Mouse (Mus musculus) ES-Bruce4 (cell line): Measurements from ENCODE around the gene Recql5. TPM values are rescaled to one million over a fixed set of nuclear protein-coding genes. Genes with fewer than 3 reads are reported as not detected.

Experiments used
- H3K27ac ChIP-seq: 2 replicates; pipeline ENCODE4 v1.5.1; 2012; ENCODE audit warnings: low read length, inconsistent platforms; ENCODE audit not compliant: insufficient read depth
- H3K27me3 ChIP-seq: 2 replicates; pipeline ENCODE4 v1.6.1; 2012; ENCODE audit warnings: mild to moderate bottlenecking, low read length, inconsistent platforms; ENCODE audit not compliant: control insufficient read depth, poor library complexity, insufficient read depth, severe bottlenecking
- H3K36me3 ChIP-seq: 2 replicates; pipeline ENCODE4 v1.6.1; 2012; ENCODE audit warnings: inconsistent platforms, mild to moderate bottlenecking, low read length, moderate library complexity; ENCODE audit not compliant: control insufficient read depth, poor library complexity, insufficient read depth, severe bottlenecking
- H3K4me1 ChIP-seq: one replicate; pipeline ENCODE4 v1.8.1; 2011; ENCODE audit warnings: low read length; ENCODE audit not compliant: control insufficient read depth, insufficient read depth
- H3K4me3 ChIP-seq: 2 replicates; pipeline ENCODE4 v1.5.1; 2011; ENCODE audit warnings: low read depth, mild to moderate bottlenecking, low read length
- H3K9ac ChIP-seq: 2 replicates; pipeline ENCODE4 v1.6.1; 2012; ENCODE audit warnings: low read depth, mild to moderate bottlenecking, inconsistent platforms; ENCODE audit not compliant: poor library complexity, severe bottlenecking
- H3K9me3 ChIP-seq: replicated peaks from 2 replicates; pipeline ENCODE4 v1.6.1; 2012; ENCODE audit warnings: mild to moderate bottlenecking, low read length, inconsistent platforms; ENCODE audit not compliant: control insufficient read depth, poor library complexity, insufficient read depth, severe bottlenecking
- CTCF ChIP-seq: IDR thresholded peaks from one replicate; pipeline ENCODE4 v1.8.1; 2011; ENCODE audit warnings: low read depth, low read length
- EP300 ChIP-seq: IDR thresholded peaks from 2 replicates; pipeline ENCODE4 v1.6.1; 2011; ENCODE audit warnings: low read depth, low read length; ENCODE audit not compliant: insufficient read depth
- POLR2A ChIP-seq: IDR thresholded peaks from one replicate; pipeline ENCODE4 v1.8.1; 2011; ENCODE audit warnings: low read length; ENCODE audit not compliant: insufficient read depth
- polyA plus RNA-seq: library from polyadenylated mRNA; stranded (reverse); fragments of >200 nt; gene quantifications from 2 replicates; pipeline ENCODE4 v1.2.4, GENCODE M21; 2011; ENCODE audit warnings: low read depth; ENCODE audit not compliant: missing spikeins, insufficient read depth, insufficient read length

Gene Recql5
- polyA plus RNA-seq, 1 experiment: 22.6 TPM

- Histone ChIP-seq H3K4me1 (peaks cover 2% of the 10 kb centered on the region), H3K9me3 (no peaks in the 10 kb centered on the region), H3K27me3 (no peaks in the 10 kb centered on the region), H3K36me3 (0 out of 2 replicates have a peak, but pooled peaks cover 3% of the 10 kb centered on the region), H3K9ac (no peak overlapping the region), H3K4me3 (no peak overlapping the region), H3K27ac (no peak overlapping the region)
- TF ChIP-seq POLR2A (no peak), CTCF (no peak), EP300 (no peak)
These were observed 16.7 kb downstream of the Recql5 start for GRCm38 (mm10) chr11:115916579-115916978.

DNA sequence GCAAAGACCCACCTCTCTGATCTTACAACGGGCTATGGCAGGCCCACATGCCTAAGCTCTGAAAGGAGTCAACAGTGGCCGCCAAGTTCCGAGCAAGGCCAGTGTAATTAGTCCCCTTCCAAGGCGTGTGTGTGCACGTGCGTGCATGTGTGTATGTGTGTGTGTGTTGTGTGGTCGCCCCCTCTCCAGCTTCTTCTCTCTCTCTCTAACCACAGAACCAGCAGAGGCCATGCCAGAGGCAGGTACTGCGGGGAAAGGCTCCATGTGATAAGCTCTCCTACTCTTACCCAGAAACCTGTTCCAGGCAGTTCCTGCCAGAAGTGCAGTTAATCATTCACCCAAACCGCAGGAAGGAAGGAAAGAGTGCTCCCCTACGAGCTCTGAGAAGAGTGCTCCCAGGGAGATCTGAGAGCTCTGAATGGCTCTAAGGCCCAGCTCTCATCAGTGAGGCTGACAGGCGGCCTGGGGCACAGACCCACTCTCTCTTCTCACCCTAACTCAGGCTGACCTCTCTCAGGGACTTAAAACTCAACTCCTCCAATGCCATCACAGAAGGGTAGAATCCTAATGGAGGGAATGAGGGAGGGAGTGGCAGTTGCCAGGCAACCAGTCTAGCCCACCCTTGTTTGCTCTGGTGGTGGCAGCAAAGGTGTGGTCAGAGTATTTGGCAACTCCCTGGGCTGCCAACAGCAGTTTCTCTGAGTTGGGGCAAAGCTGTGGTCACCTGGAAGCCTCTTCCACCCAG is 21.5 kb downstream of the Recql5 start, which contains the start of gene Smim6:
Smim6 (plus strand) TSS at position 386 of the 745 bp plus-strand sequence.
- H3K36me3 ChIP-seq: 0 out of 2 replicates have a peak, but pooled peaks cover 3% of the 10 kb centered on the region
- H3K9ac ChIP-seq: no peak within 1 kb of the TSS

DNA sequence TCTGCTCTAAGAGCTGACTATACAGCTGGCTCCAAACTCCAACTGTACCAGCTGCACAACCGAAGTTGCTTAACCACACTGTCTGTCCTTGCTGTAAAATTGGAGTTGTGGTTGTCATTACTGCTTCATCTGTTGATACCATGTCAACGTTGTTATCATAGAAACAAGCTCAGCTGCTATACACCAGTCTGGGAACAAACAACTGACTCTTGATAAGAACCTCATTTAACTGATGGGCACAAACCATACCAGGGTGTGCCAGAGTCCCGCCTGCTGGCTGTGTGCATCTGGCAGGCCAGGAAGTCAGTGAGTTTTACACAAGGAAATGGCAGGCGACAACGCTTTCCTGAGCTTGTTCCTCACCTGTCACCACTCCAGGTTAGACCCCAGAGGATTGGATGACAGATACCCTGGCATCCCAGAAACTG is 22.1 kb downstream of the Recql5 start:
- no peaks in the 10 kb centered on the region for H3K9me3 ChIP-seq
- H3K9ac ChIP-seq: no peak overlapping the region
- H3K4me1 ChIP-seq: peaks cover 2% of the 10 kb centered on the region
- no peaks in the 10 kb centered on the region for H3K27me3 ChIP-seq
- no peak for TF ChIP-seq EP300
- TF ChIP-seq POLR2A: no peak
- no peak for TF ChIP-seq CTCF
- no peak overlapping the region for H3K4me3 ChIP-seq
- H3K27ac ChIP-seq: no peak overlapping the region
- H3K36me3 ChIP-seq: 0 out of 2 replicates have a peak, but pooled peaks cover 2% of the 10 kb centered on the region

More for the DNA sequence above, 21.5 kb downstream of the Recql5 start, which contains the start of gene Smim6:
- no peak within 1 kb of the TSS for H3K4me3 ChIP-seq
- H3K27me3 ChIP-seq: no peaks in the 10 kb centered on the region
- peaks cover 2% of the 10 kb centered on the region for H3K4me1 ChIP-seq
- H3K9me3 ChIP-seq: no peaks in the 10 kb centered on the region
- H3K27ac ChIP-seq: no peak within 1 kb of the TSS
- TF ChIP-seq EP300: no peak
- TF ChIP-seq POLR2A: no peak
- TF ChIP-seq CTCF: no peak

DNA sequence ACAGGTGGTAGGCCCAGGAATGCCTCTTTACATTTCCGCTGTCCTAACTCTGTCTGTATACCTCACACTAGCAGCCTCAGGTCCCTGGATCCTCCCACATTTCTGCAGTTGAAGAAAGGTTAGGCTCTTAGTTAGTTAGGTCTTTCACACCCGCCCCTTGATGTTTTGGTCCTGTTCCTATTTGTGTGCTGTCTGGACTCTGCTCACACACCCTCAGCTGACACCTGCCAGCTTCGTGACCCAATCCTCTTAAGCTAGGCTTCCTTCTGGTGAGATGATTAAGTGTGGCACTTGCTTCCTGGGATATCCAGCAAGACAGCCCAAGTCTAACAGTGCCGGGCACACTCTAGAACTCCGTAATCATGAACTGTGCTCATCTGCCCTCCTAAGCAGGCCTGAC is 26.8 kb downstream of the Recql5 start:
- H3K27ac ChIP-seq: no peak overlapping the region
- no peaks in the 10 kb centered on the region for H3K36me3 ChIP-seq
- H3K9ac ChIP-seq: no peak overlapping the region
- no peak overlapping the region for H3K4me3 ChIP-seq
- no peaks in the 10 kb centered on the region for H3K4me1 ChIP-seq
- no peak for TF ChIP-seq EP300
- TF ChIP-seq POLR2A: no peak
- no peak for TF ChIP-seq CTCF
- H3K9me3 ChIP-seq: no peaks in the 10 kb centered on the region
- H3K27me3 ChIP-seq: no peaks in the 10 kb centered on the region

GRCm38 (mm10) chr11:115906116-115906515 is 27.2 kb downstream of the Recql5 start:
- Histone ChIP-seq H3K27ac (no peak overlapping the region), H3K36me3 (no peaks in the 10 kb centered on the region), H3K4me3 (no peak overlapping the region), H3K4me1 (no peaks in the 10 kb centered on the region), H3K9me3 (no peaks in the 10 kb centered on the region), H3K9ac (no peak overlapping the region), H3K27me3 (no peaks in the 10 kb centered on the region)
- no peak for TF ChIP-seq EP300
- no peak for TF ChIP-seq POLR2A
- no peak for TF ChIP-seq CTCF

DNA sequence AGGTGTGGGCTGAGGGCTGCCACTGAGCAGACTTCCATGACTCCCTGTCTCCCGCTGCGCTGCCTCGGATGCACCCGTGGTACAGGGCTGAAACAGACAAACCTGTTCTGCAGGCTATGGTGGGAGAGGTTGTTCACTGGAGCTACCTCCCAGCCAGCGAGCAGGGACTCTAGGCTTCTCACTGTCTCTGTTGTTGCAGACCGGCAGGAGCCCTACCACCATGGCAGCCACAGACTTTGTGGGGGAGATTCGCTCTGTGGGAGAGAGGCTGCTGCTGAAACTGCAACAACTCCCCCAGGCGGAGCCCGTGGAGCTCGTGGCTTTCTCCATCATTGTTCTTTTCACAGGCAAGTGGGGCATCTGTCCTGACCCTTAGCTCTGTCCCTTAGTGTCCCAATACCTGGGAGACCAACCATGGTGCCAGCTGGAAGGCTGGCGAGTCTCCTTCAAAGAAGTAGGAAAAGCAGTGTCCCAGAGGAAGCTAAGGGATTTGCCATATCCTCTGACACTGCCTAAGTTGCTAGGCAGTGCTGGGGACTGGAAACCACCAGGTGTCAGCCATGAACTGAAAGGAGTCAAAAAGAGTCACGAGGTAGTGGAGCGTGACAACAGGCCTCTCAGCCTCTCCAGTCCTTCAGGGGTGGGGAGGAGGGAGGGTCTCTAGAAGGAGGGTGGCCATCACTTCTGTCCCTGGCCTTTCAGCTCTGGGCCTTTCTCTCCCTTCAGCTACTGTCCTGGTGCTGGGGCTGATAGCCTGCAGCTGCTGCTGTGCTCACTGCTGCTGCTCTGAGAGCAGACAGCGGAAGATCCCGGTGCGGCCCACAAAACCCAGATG is 28.1 kb downstream of the Recql5 start:
- Histone ChIP-seq H3K4me1 (no peaks in the 10 kb centered on the region), H3K36me3 (no peaks in the 10 kb centered on the region), H3K9ac (no peak overlapping the region), H3K27ac (no peak overlapping the region), H3K4me3 (no peak overlapping the region), H3K9me3 (no peaks in the 10 kb centered on the region), H3K27me3 (no peaks in the 10 kb centered on the region)
- TF ChIP-seq CTCF (no peak), EP300 (no peak), POLR2A (no peak)
